Mouse (Mus musculus) gastrocnemius, postnatal 10 days (tissue): ENCODE data around the gene Tecr. TPM values are rescaled to one million over a fixed set of nuclear protein-coding genes. Genes with fewer than 3 reads are reported as not detected.

Source experiments
- DNase-seq: peaks from one replicate; pipeline ENCODE4 v3.0.0; 2021; ENCODE audit warnings: mixed read lengths
- total RNA-seq, 2 experiments: library from RNA; stranded (reverse); gene quantifications; 2 replicates each; pipeline ENCODE4 v1.2.3; 2021

Gene Tecr
- total RNA-seq, 2 experiments from 2014 or later = 422 to 448 TPM

- DNase-seq = peak; percentile 97
These were observed 41.0 kb downstream of the Tecr start, which contains the start of gene Ndufb7 for GRCm38 (mm10) chr8:83566469-83567395. Ndufb7 (plus strand) TSS chr8:83566671.

DNA sequence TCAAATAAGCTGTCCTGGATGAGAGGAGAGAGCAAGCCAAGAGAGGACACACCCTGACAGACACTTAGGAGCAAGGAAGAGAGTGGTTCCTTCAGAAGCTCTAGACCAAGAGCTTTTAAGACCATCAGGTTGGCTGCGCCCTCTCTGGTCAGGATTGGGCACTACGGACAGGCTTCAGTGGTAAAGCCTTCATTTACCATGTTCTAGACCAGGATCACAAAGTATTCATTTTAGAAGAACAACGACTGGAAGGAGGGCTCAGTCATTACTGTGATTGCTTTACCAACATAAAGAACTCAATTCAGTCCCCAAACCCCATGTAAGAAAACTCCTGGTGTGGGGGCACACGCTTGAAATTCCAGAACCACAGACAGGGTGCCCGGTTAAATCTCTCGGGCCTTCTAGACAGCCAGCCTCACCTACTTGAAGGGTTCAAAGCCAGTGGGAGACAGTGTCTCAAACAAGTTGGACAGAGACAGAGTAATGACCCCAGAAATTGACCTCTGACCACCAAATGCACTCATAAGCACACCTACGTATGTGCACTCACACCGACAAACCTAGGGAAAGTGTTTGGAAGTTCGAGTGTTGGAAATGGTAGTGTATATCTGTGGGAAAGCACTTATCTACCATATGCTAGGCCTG lies 41.9 kb downstream of the Tecr start:
- DNase-seq = no peak

- DNase-seq = no peak
These were observed 44.5 kb downstream of the Tecr start for GRCm38 (mm10) chr8:83563246-83563645.

- no peak for DNase-seq
These were observed 45.1 kb downstream of the Tecr start for GRCm38 (mm10) chr8:83562669-83563068.

- no peak for DNase-seq
These were observed 72.0 kb downstream of the Tecr start, which contains the start of gene Olfr370 for GRCm38 (mm10) chr8:83535736-83536135. Olfr370 (plus strand) TSS chr8:83535780.

DNA sequence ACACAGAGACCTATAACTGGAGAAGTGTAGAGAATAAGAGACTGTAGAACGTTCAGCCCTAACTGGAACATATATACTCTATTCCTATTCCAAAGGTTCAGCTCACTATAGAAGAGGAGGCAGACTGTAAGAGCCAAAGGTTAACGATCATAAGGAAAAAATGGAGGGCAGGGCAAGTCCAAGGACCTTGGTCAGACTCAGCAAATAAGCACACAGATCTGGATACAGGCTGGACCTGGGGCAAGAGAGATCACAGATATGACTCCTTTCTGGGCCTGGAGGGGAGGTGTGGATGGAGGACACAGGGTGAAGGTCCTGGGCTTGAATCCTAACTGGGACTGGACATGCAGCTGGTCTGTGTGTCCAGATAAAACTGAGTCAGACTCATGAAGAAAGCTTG lies 73.0 kb downstream of the Tecr start:
- DNase-seq = no peak

Other genes starting within 250 kb of the Tecr start
- gene Clgn, start 218.1 kb downstream of the Tecr start, total RNA-seq = under 1 TPM in 1 of 2 experiments, not detected in 1; 0.05 TPM
- 10 to 100 TPM; 42.5 to 47.1 TPM for gene Scoc, start 149.6 kb downstream of the Tecr start, total RNA-seq
- not detected for gene Olfr370, start 72.2 kb downstream of the Tecr start, total RNA-seq
- 100 to 1,000 TPM; 408 to 467 TPM for gene Ndufb7, start 41.3 kb downstream of the Tecr start, total RNA-seq
- gene Dnajb1, start 222 bp upstream of the Tecr start, total RNA-seq = 10 to 100 TPM; 10.3 to 11.7 TPM
- gene Gipc1, start 44.7 kb upstream of the Tecr start, total RNA-seq = 10 to 100 TPM; 28.0 to 34.5 TPM
- gene Ptger1, start 58.7 kb upstream of the Tecr start, total RNA-seq = under 1 TPM; 0.14 to 0.38 TPM
- gene Pkn1, start 91.2 kb upstream of the Tecr start, total RNA-seq = 10 to 100 TPM; 53.4 to 54.7 TPM
- gene Ddx39, start 107.2 kb upstream of the Tecr start, total RNA-seq = 10 to 100 TPM; 19.4 to 20.6 TPM
- gene Adgre5, start 133.4 kb upstream of the Tecr start, total RNA-seq = 10 to 100 TPM; 40.6 to 59.8 TPM